Mouse (Mus musculus) limb, embryonic 11.5 days (tissue): ENCODE measurements around the gene Iqca. TPM values are rescaled to one million over a fixed set of nuclear protein-coding genes. Genes with fewer than 3 reads are reported as not detected.
A peak's percentile ranks its signal among the peaks of the same experiment; 100 is the strongest.

Experiments
- ATAC-seq: fragments of 200-750 bp; cut with Nextera tagmentation; 2 replicates; pipeline ENCODE4 v1.8.0; 2017; ENCODE audit warnings: low read depth; ENCODE audit not compliant: insufficient number of reproducible peaks, low FRiP score, low TSS enrichment
- DNase-seq: peaks from one replicate; pipeline ENCODE4 v3.0.0-alpha.2; 2015; ENCODE audit warnings: low spot score
- H3K27ac ChIP-seq: fragments of 300-500 bp; sonication (generic); replicated peaks from 2 replicates; pipeline ENCODE4 v1.5.1; 2014; ENCODE audit warnings: low read depth, mild to moderate bottlenecking, low read length
- H3K27me3 ChIP-seq: fragments of 300-500 bp; sonication (generic); 2 replicates; pipeline ENCODE4 v1.6.1; 2014; ENCODE audit warnings: mild to moderate bottlenecking, low read length, mixed read lengths; ENCODE audit not compliant: control insufficient read depth, insufficient read depth
- H3K36me3 ChIP-seq: fragments of 300-500 bp; sonication (generic); 2 replicates; pipeline ENCODE4 v1.6.1; 2014; ENCODE audit warnings: mild to moderate bottlenecking, low read length, moderate library complexity, mixed read lengths; ENCODE audit not compliant: control insufficient read depth, insufficient read depth
- H3K4me1 ChIP-seq: fragments of 300-500 bp; sonication (generic); 2 replicates; pipeline ENCODE4 v1.6.1; 2014; ENCODE audit warnings: low read length, mixed read lengths; ENCODE audit not compliant: control insufficient read depth, insufficient read depth
- H3K4me2 ChIP-seq: fragments of 300-500 bp; sonication (generic); 2 replicates; pipeline ENCODE4 v1.6.1; 2014; ENCODE audit warnings: low read depth, mild to moderate bottlenecking, moderate library complexity; ENCODE audit not compliant: severe bottlenecking
- H3K4me3 ChIP-seq: fragments of 300-500 bp; sonication (generic); 2 replicates; pipeline ENCODE4 v1.5.1; 2014; ENCODE audit warnings: low read depth, low read length
- H3K9ac ChIP-seq: fragments of 300-500 bp; sonication (generic); 2 replicates; pipeline ENCODE4 v1.6.1; 2014; ENCODE audit warnings: mild to moderate bottlenecking, low read length
- H3K9me3 ChIP-seq: fragments of 300-500 bp; sonication (generic); 2 replicates; pipeline ENCODE4 v1.6.1; 2016; ENCODE audit warnings: low read length; ENCODE audit not compliant: control insufficient read depth
- WGBS: fragments of 180-500 bp; shearing (Covaris S2); extraction: QIAGEN DNeasy Blood & Tissue Kit; methylation state at CpG from one replicate; pipeline ENCODE4 v1.1.7; 2014; 5-methylcytosine and 5-hydroxymethylcytosine counted together
- polyA plus RNA-seq: library from polyadenylated mRNA; unstranded; fragments of >200 nt; fragmentation: Nextera tagmentation; extraction: Ambion mirVana; gene quantifications from 2 replicates; pipeline ENCODE4 v1.2.1, GENCODE M21; 2014

The Iqca gene
- polyA plus RNA-seq, 1 experiment from 2014 or later = 0.27 TPM

- Histone ChIP-seq H3K9ac (no peak overlapping the region), H3K27me3 (no peaks in the 10 kb centered on the region), H3K4me2 (no peak overlapping the region), H3K9me3 (no peaks in the 10 kb centered on the region), H3K27ac (no peak overlapping the region), H3K4me3 (no peak overlapping the region), H3K36me3 (no peaks in the 10 kb centered on the region), H3K4me1 (no peaks in the 10 kb centered on the region)
- ATAC-seq (no peak), DNase-seq (no peak)
- 77% methylated on average over 5 of the region's 5 CpGs for WGBS
Observed at GRCm38 (mm10) chr1:90182521-90182920, 29.3 kb upstream of the Iqca start.

- H3K9ac ChIP-seq = no peak overlapping the region
- no peak overlapping the region for H3K27ac ChIP-seq
- WGBS = 83% methylated on average over 12 of the region's 12 CpGs
- no peaks in the 10 kb centered on the region for H3K36me3 ChIP-seq
- no peaks in the 10 kb centered on the region for H3K9me3 ChIP-seq
- DNase-seq (no peak), ATAC-seq (no peak)
- no peaks in the 10 kb centered on the region for H3K27me3 ChIP-seq
- no peak overlapping the region for H3K4me2 ChIP-seq
- no peak overlapping the region for H3K4me3 ChIP-seq
- H3K4me1 ChIP-seq = no peaks in the 10 kb centered on the region
Observed at GRCm38 (mm10) chr1:90180966-90181699, 27.9 kb upstream of the Iqca start.

- Histone ChIP-seq H3K4me3 (no peak overlapping the region), H3K27ac (no peak overlapping the region), H3K4me1 (no peaks in the 10 kb centered on the region), H3K9me3 (no peaks in the 10 kb centered on the region), H3K36me3 (no peaks in the 10 kb centered on the region), H3K9ac (no peak overlapping the region), H3K27me3 (no peaks in the 10 kb centered on the region), H3K4me2 (no peak overlapping the region)
- ATAC-seq (no peak), DNase-seq (no peak)
- WGBS = 78% methylated on average over 7 of the region's 7 CpGs
Observed at GRCm38 (mm10) chr1:90180479-90180878, 27.3 kb upstream of the Iqca start.

GRCm38 (mm10) chr1:90177978-90178377 lies 24.8 kb upstream of the Iqca start:
- WGBS = 65% methylated on average over 5 of the region's 5 CpGs

GRCm38 (mm10) chr1:90177565-90177964 lies 24.4 kb upstream of the Iqca start:
- Histone ChIP-seq H3K27ac (no peak overlapping the region), H3K9ac (no peak overlapping the region), H3K9me3 (no peaks in the 10 kb centered on the region), H3K27me3 (no peaks in the 10 kb centered on the region), H3K4me2 (no peak overlapping the region), H3K4me1 (no peaks in the 10 kb centered on the region), H3K4me3 (no peak overlapping the region), H3K36me3 (no peaks in the 10 kb centered on the region)
- ATAC-seq = no peak
- no peak for DNase-seq

More at GRCm38 (mm10) chr1:90177978-90178377, 24.8 kb upstream of the Iqca start:
- Histone ChIP-seq H3K27ac (no peak overlapping the region), H3K9ac (no peak overlapping the region), H3K9me3 (no peaks in the 10 kb centered on the region), H3K4me2 (no peak overlapping the region), H3K27me3 (no peaks in the 10 kb centered on the region), H3K36me3 (no peaks in the 10 kb centered on the region), H3K4me3 (no peak overlapping the region), H3K4me1 (no peaks in the 10 kb centered on the region)
- no peak for DNase-seq
- no peak for ATAC-seq

GRCm38 (mm10) chr1:90176223-90176622 lies 23.0 kb upstream of the Iqca start:
- ATAC-seq (no peak), DNase-seq (no peak)
- WGBS = 78% methylated on average over 7 of the region's 7 CpGs

GRCm38 (mm10) chr1:90174338-90174737 lies 21.1 kb upstream of the Iqca start:
- H3K4me2 ChIP-seq = no peak overlapping the region
- H3K4me1 ChIP-seq = no peaks in the 10 kb centered on the region
- H3K4me3 ChIP-seq = no peak overlapping the region
- H3K9ac ChIP-seq = no peak overlapping the region
- no peaks in the 10 kb centered on the region for H3K36me3 ChIP-seq
- H3K9me3 ChIP-seq = no peaks in the 10 kb centered on the region
- ATAC-seq (no peak), DNase-seq (no peak)
- no peak overlapping the region for H3K27ac ChIP-seq
- no peaks in the 10 kb centered on the region for H3K27me3 ChIP-seq
- 70% methylated on average over 8 of the region's 8 CpGs for WGBS

More at GRCm38 (mm10) chr1:90176223-90176622, 23.0 kb upstream of the Iqca start:
- Histone ChIP-seq H3K4me1 (no peaks in the 10 kb centered on the region), H3K9me3 (no peaks in the 10 kb centered on the region), H3K4me3 (no peak overlapping the region), H3K9ac (no peak overlapping the region), H3K27me3 (no peaks in the 10 kb centered on the region), H3K36me3 (no peaks in the 10 kb centered on the region), H3K4me2 (no peak overlapping the region), H3K27ac (no peak overlapping the region)

GRCm38 (mm10) chr1:90164319-90164718 lies 11.1 kb upstream of the Iqca start:
- no peaks in the 10 kb centered on the region for H3K9me3 ChIP-seq
- no peak overlapping the region for H3K4me3 ChIP-seq
- WGBS = 49% methylated on average over 3 of the region's 3 CpGs
- 0 out of 2 replicates have a peak, but pooled peaks cover 2% of the 10 kb centered on the region for H3K4me1 ChIP-seq
- no peak for DNase-seq
- H3K9ac ChIP-seq = no peak overlapping the region
- no peak overlapping the region for H3K4me2 ChIP-seq
- no peaks in the 10 kb centered on the region for H3K27me3 ChIP-seq
- H3K27ac ChIP-seq = no peak overlapping the region
- H3K36me3 ChIP-seq = no peaks in the 10 kb centered on the region
- ATAC-seq = no peak

GRCm38 (mm10) chr1:90163161-90163560 lies 10.0 kb upstream of the Iqca start:
- ATAC-seq = no peak
- H3K27ac ChIP-seq = 0 out of 2 replicates have a peak overlapping the region, but pooled peaks have one; percentile 21
- H3K9ac ChIP-seq = no peak overlapping the region
- DNase-seq = no peak
- H3K27me3 ChIP-seq = no peaks in the 10 kb centered on the region
- H3K4me1 ChIP-seq = 0 out of 2 replicates have a peak, but pooled peaks cover 2% of the 10 kb centered on the region
- H3K9me3 ChIP-seq = no peaks in the 10 kb centered on the region
- 80% methylated on average over 7 of the region's 7 CpGs for WGBS
- no peaks in the 10 kb centered on the region for H3K36me3 ChIP-seq
- no peak overlapping the region for H3K4me2 ChIP-seq
- no peak overlapping the region for H3K4me3 ChIP-seq
